Mouse (Mus musculus): ENCODE data around the gene Man2c1.

DNA sequence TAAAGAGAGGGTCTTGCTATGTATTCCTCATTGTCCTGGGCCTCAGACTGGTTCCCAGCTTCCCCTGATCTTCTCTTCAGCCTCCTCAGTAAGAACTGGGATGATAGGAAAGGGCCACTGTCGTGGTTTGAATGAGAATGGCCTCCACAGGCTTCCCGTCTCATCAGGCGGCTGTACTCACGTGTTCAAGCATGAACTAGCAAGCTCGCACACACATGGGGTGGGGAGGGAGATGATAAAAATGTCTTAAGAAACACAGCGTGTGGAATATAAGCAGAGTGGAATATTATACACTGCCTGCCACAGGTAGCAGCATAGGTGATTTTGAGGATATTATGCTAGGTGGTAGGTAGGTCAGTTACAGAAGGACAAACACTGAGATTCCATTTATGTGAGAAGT lies 18.5 kb downstream of the Man2c1 start:
- TF ChIP-seq GATA1 (IDR thresholded peaks at IDR 0.05; ENCODE audit: borderline replicate concordance, low read length) (no peak), CTCF (IDR thresholded peaks at IDR 0.05; ENCODE audit: low read depth, low read length) (no peak)
